Mouse (Mus musculus) heart, embryonic 13.5 days (tissue): ENCODE data around the gene Fgfr2. TPM values are rescaled to one million over a fixed set of nuclear protein-coding genes. Genes with fewer than 3 reads are reported as not detected.
A peak's percentile ranks its signal among the peaks of the same experiment; 100 is the strongest.

Source experiments
- ATAC-seq: fragments of 200-750 bp; cut with Nextera tagmentation; 2 replicates; pipeline ENCODE4 v1.8.0; 2017; ENCODE audit warnings: moderate TSS enrichment; ENCODE audit not compliant: insufficient number of reproducible peaks, low FRiP score, low TSS enrichment; ENCODE audit errors: extremely low read depth
- H3K27ac ChIP-seq: fragments of 300-500 bp; sonication (generic); replicated peaks from 2 replicates; pipeline ENCODE4 v1.5.1; 2015; ENCODE audit warnings: moderate library complexity, mild to moderate bottlenecking, inconsistent platforms
- H3K27me3 ChIP-seq: fragments of 300-500 bp; sonication (generic); replicated peaks from 2 replicates; pipeline ENCODE4 v1.6.1; 2015; ENCODE audit warnings: mild to moderate bottlenecking, inconsistent platforms
- H3K36me3 ChIP-seq: fragments of 300-500 bp; sonication (generic); 2 replicates; pipeline ENCODE4 v1.6.1; 2015; ENCODE audit warnings: mild to moderate bottlenecking, inconsistent platforms
- H3K4me1 ChIP-seq: fragments of 300-500 bp; sonication (generic); 2 replicates; pipeline ENCODE4 v1.6.1; 2015; ENCODE audit warnings: inconsistent platforms
- H3K4me2 ChIP-seq: fragments of 300-500 bp; sonication (generic); 2 replicates; pipeline ENCODE4 v1.6.1; 2015; ENCODE audit warnings: inconsistent platforms, mild to moderate bottlenecking, moderate library complexity
- H3K4me3 ChIP-seq: fragments of 300-500 bp; sonication (generic); 2 replicates; pipeline ENCODE4 v1.5.1; 2015; ENCODE audit warnings: moderate library complexity, mild to moderate bottlenecking, inconsistent platforms
- H3K9ac ChIP-seq: fragments of 300-500 bp; sonication (generic); 2 replicates; pipeline ENCODE4 v1.6.1; 2015; ENCODE audit warnings: inconsistent platforms, mild to moderate bottlenecking, moderate library complexity
- H3K9me3 ChIP-seq: fragments of 300-500 bp; sonication (generic); 2 replicates; pipeline ENCODE4 v1.6.1; 2016; ENCODE audit warnings: inconsistent platforms
- WGBS: fragments of 180-500 bp; shearing (Covaris S2); methylation state at CpG from one replicate; pipeline ENCODE4 v1.1.7; 2015; ENCODE audit warnings: mixed read lengths; 5-methylcytosine and 5-hydroxymethylcytosine counted together
- polyA plus RNA-seq: library from polyadenylated mRNA; unstranded; fragments of >200 nt; fragmentation: Nextera tagmentation; extraction: Ambion mirVana; gene quantifications from 2 replicates; pipeline ENCODE4 v1.2.1, GENCODE M21; 2015

Gene Fgfr2
- polyA plus RNA-seq, 1 experiment from 2014 or later: 22.5 TPM

DNA sequence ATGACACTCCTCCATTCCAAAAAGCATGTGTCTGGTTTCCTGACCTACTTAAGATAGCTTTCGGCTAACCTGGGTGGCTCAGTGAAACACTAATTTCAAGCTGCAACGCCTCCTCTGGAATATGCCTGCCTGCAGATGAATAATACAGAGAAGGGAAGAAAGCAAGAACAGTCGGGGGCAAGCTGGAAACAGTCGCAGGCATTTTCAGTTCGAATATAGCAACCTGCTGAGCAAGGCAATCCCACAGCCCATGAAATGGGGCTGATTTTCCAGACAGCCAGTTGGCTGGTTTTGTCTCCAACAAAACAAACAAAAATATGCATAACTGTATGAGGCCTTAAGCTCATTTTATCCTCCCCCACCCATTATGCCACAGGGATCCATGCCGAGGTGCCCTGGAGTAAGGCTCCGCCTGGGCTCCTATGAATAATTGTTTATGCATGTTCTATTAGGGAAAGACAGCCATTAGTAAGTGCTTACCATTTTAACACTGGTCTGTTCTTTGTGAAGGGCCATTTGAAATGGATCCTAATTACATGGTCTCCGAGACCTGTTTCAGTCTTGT, 2741.7 kb downstream of the Fgfr2 start:
- Histone ChIP-seq H3K4me3 (no peak overlapping the region), H3K27ac (no peak overlapping the region), H3K9ac (no peak overlapping the region), H3K36me3 (peaks cover 13% of the 10 kb centered on the region; the same call in 1 of the 2 replicates), H3K27me3 (no peaks in the 10 kb centered on the region), H3K9me3 (no peaks in the 10 kb centered on the region), H3K4me2 (no peak overlapping the region), H3K4me1 (no peaks in the 10 kb centered on the region)
- 87% methylated on average over 8 of the region's 8 CpGs for WGBS
- no peak for ATAC-seq

DNA sequence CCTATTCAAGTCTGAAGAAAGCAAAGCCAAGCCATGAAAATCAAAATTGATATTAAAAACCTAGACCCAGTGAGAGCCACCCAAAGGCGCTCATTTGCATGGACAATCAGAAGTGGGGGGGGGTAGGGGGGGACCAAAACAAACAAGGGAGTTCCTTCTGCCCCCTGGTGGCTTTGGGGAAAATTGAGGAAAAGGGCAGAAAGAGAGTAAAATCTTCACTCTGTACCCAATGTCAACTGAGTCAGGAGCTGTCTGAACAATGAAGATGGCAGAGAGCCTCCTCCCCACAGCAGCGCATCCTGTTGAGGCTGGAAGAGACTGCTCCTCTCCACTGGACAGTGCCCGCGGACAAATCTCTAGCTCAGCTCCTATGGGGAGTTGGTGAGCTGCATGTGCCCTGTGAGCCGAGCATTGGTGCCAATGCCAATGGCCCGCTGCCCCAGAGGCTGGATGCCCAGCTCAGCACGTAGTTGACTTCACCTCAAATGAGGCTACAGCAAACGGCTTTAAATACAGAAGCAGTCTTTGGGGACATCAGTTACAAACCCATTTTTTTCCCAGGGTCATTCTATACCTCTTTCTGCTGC, 2742.3 kb downstream of the Fgfr2 start:
- H3K9ac ChIP-seq: no peak overlapping the region
- no peaks in the 10 kb centered on the region for H3K4me1 ChIP-seq
- no peak overlapping the region for H3K27ac ChIP-seq
- ATAC-seq: no peak
- H3K27me3 ChIP-seq: no peaks in the 10 kb centered on the region
- H3K4me3 ChIP-seq: no peak overlapping the region
- no peak overlapping the region for H3K4me2 ChIP-seq
- peaks cover 13% of the 10 kb centered on the region; the same call in 1 of the 2 replicates for H3K36me3 ChIP-seq
- WGBS: 82% methylated on average over 8 of the region's 8 CpGs
- no peaks in the 10 kb centered on the region for H3K9me3 ChIP-seq

DNA sequence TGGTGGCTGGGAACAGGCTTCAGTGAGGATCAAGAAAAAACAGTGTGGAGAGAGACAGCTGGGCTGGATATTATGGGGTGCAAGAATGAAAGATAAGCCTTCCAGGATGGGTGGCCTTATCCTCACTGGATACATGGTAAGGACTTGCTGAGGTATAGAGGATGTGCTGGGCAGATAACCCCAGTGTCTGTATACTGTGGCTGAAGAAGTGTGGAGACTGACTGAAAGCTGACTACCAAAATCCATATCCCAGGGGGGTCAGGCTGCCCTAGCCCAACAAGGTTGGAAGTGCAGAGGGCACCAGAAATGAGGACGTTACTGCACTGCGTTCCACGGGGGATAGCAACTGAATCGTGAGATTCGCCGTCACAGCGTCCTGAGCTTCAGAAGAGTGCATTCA, 2742.8 kb downstream of the Fgfr2 start:
- ATAC-seq: no peak
- H3K4me1 ChIP-seq: no peaks in the 10 kb centered on the region
- no peaks in the 10 kb centered on the region for H3K27me3 ChIP-seq
- no peaks in the 10 kb centered on the region for H3K9me3 ChIP-seq
- H3K4me3 ChIP-seq: no peak overlapping the region
- no peak overlapping the region for H3K9ac ChIP-seq
- H3K27ac ChIP-seq: no peak overlapping the region
- H3K4me2 ChIP-seq: no peak overlapping the region
- 91% methylated on average over 7 of the region's 7 CpGs for WGBS
- H3K36me3 ChIP-seq: peaks cover 13% of the 10 kb centered on the region; the same call in 1 of the 2 replicates

DNA sequence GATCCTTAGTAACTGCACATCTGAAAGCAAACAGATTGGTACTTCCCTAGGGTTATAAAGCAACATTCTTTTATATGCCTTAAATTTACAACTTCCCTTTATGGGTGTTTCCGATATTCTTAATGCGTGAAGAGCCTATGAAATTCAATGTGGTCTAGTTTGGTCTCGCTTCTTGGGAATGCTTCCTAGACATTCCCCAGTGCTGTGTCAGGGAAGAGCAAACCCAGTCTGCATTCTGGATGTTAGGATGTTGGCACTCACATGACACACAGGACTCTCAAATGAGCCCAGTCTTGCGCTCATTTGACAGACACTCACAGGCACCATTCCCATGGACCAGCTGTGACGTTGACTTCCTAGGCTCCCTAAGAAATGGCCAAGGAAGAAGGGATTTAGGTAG, 2743.3 kb downstream of the Fgfr2 start:
- H3K4me3 ChIP-seq: no peak overlapping the region
- no peak overlapping the region for H3K27ac ChIP-seq
- ATAC-seq: no peak
- H3K36me3 ChIP-seq: peaks cover 13% of the 10 kb centered on the region; the same call in 1 of the 2 replicates
- no peaks in the 10 kb centered on the region for H3K27me3 ChIP-seq
- WGBS: 89% methylated on average over 5 of the region's 5 CpGs
- H3K4me1 ChIP-seq: no peaks in the 10 kb centered on the region
- no peak overlapping the region for H3K9ac ChIP-seq
- H3K9me3 ChIP-seq: no peaks in the 10 kb centered on the region
- H3K4me2 ChIP-seq: no peak overlapping the region

DNA sequence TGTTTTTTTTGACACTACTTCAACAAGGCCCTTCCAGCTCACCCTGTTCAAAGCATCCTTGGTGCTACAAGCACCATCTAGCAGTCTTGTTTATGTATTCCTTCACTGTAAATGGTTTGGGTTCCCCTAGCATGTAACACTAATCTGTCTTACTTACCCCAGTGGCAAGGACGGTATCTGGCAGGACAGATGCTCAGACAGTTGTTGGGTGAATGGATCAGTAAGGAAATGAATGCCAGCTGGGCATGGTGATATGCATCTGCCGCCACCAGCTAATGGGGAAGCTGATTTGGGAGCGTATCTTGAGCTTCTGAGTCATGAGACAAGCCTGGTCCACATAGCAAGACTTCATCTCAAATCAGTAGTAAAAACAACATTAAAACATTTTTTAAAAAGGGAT, 2744.8 kb downstream of the Fgfr2 start:
- H3K9ac ChIP-seq: no peak overlapping the region
- no peak overlapping the region for H3K27ac ChIP-seq
- H3K4me1 ChIP-seq: no peaks in the 10 kb centered on the region
- no peaks in the 10 kb centered on the region for H3K27me3 ChIP-seq
- 79% methylated on average over 3 of the region's 3 CpGs for WGBS
- H3K4me2 ChIP-seq: no peak overlapping the region
- H3K4me3 ChIP-seq: no peak overlapping the region
- peaks cover 9% of the 10 kb centered on the region; the same call in 1 of the 2 replicates for H3K36me3 ChIP-seq
- no peaks in the 10 kb centered on the region for H3K9me3 ChIP-seq
- ATAC-seq: no peak

DNA sequence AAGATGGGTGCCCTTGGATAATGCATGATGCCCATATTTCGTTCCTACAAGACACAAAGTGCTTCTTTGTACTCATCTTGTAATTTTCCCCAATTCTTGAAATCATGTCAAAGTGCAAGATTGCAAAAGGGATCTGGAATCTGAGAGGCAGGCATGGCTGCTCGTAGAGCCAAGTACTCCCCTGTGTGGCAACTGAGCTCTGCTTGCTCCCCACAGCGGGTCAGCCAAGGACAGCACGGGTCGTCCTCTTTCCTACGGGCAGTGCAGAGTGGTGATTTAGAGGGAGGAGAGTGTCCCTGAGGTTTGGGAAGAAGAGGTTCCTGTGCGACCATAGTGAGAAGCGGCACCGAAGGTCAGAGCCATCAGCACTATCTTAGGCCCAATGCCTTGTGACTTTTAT, 2748.8 kb downstream of the Fgfr2 start:
- no peak for ATAC-seq
- WGBS: 69% methylated on average over 9 of the region's 9 CpGs
- peaks cover 8% of the 10 kb centered on the region for H3K27me3 ChIP-seq
- H3K36me3 ChIP-seq: no peaks in the 10 kb centered on the region
- H3K4me3 ChIP-seq: no peak overlapping the region
- no peaks in the 10 kb centered on the region for H3K9me3 ChIP-seq
- no peak overlapping the region for H3K27ac ChIP-seq
- H3K9ac ChIP-seq: no peak overlapping the region
- H3K4me2 ChIP-seq: no peak overlapping the region
- H3K4me1 ChIP-seq: no peaks in the 10 kb centered on the region

DNA sequence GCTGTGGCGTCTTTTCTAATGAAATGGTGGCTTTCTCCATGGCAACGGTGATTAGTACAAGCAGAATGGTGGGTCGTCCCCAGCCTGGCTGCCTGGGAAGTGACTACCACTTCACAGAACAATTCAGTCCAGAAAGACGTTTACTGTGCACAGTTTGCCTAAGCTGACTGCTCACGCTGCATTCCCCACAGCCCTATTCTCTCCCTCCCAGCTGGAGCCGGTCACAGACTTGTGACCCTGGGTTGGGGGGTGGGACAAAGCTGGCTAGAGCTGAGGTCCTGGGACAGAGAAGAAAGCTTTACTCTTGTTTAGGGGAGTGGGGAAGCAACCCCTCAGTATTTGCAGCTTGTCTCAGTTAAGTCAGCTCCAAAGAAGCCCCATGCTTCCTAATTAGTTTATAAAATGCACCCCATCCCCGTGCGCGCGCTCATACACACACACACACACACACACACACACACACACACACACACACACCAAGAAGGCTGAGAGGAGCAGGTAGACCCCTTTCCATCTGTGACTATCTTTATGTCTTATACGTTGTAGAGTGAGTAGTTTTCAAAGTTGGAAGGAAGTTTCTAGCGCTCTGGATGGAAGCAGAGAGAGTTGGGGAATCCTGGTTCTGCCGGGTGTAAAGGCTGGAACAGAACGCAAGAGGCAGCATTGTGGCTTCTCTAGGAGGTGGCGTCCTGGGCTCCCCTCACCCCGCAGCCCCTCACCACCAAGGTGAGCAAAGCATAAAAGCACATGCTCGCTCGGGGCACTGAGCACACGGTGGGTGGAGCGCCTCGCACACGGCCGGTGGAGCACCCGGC, 2754.1 kb downstream of the Fgfr2 start:
- Histone ChIP-seq H3K27ac (no peak overlapping the region), H3K36me3 (no peaks in the 10 kb centered on the region), H3K4me1 (peaks cover 5% of the 10 kb centered on the region), H3K4me3 (no peak overlapping the region), H3K27me3 (peaks cover 25% of the 10 kb centered on the region), H3K4me2 (peak overlapping the region; percentile 37), H3K9ac (no peak overlapping the region), H3K9me3 (0 out of 2 replicates have a peak, but pooled peaks cover 4% of the 10 kb centered on the region)
- 47% methylated on average over 24 of the region's 24 CpGs for WGBS
- ATAC-seq: no peak

DNA sequence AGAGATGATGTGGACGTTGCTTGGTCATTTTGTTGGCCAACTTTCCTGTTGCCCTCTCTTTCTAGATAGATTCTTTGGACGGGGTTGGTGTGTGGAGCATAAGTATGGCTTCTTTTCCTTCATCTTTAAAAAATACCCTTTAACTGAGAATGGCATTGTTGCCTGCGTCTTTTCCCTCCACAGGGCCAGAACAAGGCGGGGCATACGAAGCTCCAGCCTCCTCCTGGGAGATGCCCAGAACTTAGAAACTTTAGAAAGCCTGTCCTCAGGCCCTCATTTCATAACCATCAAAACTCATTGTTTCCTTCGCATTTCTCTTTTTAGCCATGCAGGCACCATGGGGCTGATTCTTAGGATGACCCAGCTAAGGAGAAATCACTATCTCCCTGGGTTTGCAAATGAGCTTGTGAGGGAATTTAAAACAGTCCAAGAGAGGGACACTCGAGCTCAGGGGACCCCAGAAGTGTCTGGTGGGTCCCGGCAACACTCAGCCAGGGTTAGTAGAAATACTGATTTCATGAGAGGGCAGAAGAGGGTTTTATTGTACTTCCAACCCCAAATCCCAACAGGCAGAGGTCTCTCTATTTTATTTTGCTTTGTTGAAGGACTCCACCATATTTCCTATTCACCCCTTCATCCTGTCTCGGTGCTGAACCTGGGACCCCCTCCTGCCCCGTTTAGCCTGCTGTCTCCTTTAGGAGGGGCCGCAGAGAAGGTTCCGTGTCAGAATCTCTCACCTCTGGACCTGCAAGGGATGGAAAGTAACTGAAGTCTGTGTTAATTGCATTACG, 2754.9 kb downstream of the Fgfr2 start:
- H3K27me3 ChIP-seq: peaks cover 25% of the 10 kb centered on the region
- peak overlapping the region; percentile 37 for H3K4me2 ChIP-seq
- no peak overlapping the region for H3K4me3 ChIP-seq
- WGBS: 48% methylated on average over 13 of the region's 13 CpGs
- H3K27ac ChIP-seq: no peak overlapping the region
- H3K9me3 ChIP-seq: 0 out of 2 replicates have a peak, but pooled peaks cover 4% of the 10 kb centered on the region
- no peak overlapping the region for H3K9ac ChIP-seq
- H3K36me3 ChIP-seq: no peaks in the 10 kb centered on the region
- peaks cover 5% of the 10 kb centered on the region for H3K4me1 ChIP-seq
- no peak for ATAC-seq

DNA sequence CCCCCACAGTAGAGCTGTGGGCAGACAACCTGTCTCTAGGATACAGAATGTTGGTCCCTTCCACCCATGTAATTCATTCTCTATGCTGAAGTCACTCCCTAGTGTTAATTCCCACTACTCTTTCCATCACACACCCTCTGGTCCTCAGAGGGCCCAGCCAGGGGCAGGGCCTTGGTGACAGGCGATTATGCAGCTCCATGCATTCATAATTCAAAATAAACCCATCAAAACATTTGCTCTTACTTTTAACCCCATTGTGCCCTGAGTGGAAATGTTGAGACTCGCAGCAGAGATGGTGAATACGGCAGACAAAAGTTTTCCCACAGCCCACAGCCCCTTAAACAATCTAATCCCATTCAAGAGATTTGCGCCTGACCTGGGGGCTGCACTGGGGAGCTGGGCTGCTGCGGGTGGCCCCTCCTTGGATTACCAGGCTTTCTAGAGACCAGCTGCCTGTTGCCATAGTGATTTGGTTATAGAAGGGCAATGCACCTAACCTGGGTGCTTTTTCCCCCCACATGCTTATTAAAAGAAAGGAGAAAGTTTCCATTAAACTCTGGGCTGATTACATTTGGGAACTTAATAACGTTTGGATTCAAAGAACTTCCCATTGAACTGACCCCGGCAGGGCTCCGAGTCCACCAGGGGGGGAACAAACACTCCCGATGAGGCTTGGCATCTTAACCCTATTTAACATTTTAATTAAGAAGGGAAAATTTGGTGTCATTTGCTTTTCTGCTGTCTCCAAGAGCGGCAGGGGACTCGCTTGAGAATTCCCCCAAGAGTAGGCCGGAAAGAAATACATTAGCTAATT, 2755.7 kb downstream of the Fgfr2 start:
- H3K9ac ChIP-seq: no peak overlapping the region
- no peak overlapping the region for H3K4me3 ChIP-seq
- H3K27me3 ChIP-seq: peaks cover 25% of the 10 kb centered on the region
- peaks cover 5% of the 10 kb centered on the region for H3K4me1 ChIP-seq
- 51% methylated on average over 12 of the region's 12 CpGs for WGBS
- no peaks in the 10 kb centered on the region for H3K36me3 ChIP-seq
- no peak overlapping the region for H3K27ac ChIP-seq
- no peak for ATAC-seq
- 0 out of 2 replicates have a peak, but pooled peaks cover 4% of the 10 kb centered on the region for H3K9me3 ChIP-seq
- H3K4me2 ChIP-seq: no peak overlapping the region

DNA sequence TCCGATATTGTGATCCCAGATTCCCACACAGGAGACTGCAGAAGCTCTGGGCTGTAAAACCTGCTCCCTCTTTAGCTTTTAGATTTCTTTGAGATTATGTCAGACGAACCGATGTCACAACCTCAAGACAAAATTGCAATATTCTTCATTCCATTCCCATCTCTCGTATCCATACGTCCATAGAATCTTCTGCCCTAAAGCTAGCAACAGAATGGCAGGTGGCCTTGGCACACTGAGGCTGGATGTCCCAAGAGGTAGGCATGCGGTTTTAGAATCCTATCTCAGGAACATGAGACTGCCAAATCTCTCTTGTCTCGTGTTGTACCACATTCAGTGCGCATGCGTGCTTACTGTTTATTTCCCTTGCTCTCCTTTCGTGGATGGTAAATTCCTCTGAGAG, 2757.4 kb downstream of the Fgfr2 start:
- H3K9ac ChIP-seq: no peak overlapping the region
- WGBS: 88% methylated on average over 10 of the region's 10 CpGs
- no peak overlapping the region for H3K4me3 ChIP-seq
- peaks cover 5% of the 10 kb centered on the region for H3K4me1 ChIP-seq
- no peak overlapping the region for H3K27ac ChIP-seq
- no peaks in the 10 kb centered on the region for H3K36me3 ChIP-seq
- no peak for ATAC-seq
- 0 out of 2 replicates have a peak, but pooled peaks cover 4% of the 10 kb centered on the region for H3K9me3 ChIP-seq
- no peak overlapping the region for H3K4me2 ChIP-seq
- peaks cover 25% of the 10 kb centered on the region for H3K27me3 ChIP-seq
